Mouse (Mus musculus) megakaryocyte-erythroid progenitor cell, adult 5 weeks (primary cell): ENCODE results near the gene Defb11. TPM values are rescaled to one million over a fixed set of nuclear protein-coding genes. Genes with fewer than 3 reads are reported as not detected.

ENCODE experiments used
- polyA plus RNA-seq: library from polyadenylated mRNA; stranded (reverse); fragments of >175 nt; gene quantifications from 2 replicates; pipeline ENCODE4 v1.2.3, GENCODE M21; 2012

The Defb11 gene
- not detected in 2 replicates for polyA plus RNA-seq

GRCm38 (mm10) chr8:21906290-21906689 is at the start of gene Defb11:
TSS of gene Defb11 (minus strand) at chr8:21906412.

DNA sequence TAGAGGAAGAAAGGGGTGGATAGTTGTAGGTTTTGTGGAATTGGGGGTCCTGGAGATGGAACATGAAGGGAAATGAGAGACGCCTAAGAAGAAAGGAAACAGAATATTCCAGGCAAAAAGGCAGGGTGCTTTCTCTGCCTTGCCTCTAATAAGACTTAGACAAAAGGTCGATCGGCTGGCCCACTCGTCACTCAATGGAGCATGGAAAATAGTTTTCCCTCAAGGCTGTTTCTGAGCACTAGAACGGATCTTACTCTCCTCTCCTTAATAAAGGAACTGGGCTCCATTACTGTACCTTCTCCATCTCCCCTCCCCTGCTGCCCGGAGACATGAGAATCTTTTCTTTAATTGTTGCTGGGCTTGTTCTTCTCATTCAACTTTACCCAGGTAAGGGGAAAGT is 40.2 kb upstream of the Defb11 start, which contains the start of gene Defb13:
Gene Defb13 (plus strand): TSS at position 301 of the 400 bp plus-strand sequence.

DNA sequence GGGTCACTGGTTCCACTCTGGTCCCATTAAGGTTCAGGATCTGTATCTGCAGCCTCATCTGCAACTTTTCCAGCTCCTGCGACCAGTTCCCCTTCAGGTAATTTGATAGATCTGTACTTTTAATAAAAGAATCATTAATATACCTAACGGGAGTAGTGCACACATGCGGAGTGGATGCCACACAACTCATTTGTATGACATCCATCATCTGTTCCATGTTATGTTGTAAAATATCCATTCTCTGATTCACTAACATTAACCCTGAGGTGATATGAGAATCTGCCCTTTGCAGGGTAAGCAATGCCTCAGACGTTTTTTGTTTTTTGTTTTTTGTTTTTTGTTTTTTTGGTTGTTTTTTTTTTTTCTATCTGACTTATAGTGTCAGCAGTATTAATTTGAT is 31.8 kb upstream of the Defb11 start, which contains the start of gene Defb35:
Gene Defb35 (plus strand): TSS at position 301 of the 400 bp plus-strand sequence.

DNA sequence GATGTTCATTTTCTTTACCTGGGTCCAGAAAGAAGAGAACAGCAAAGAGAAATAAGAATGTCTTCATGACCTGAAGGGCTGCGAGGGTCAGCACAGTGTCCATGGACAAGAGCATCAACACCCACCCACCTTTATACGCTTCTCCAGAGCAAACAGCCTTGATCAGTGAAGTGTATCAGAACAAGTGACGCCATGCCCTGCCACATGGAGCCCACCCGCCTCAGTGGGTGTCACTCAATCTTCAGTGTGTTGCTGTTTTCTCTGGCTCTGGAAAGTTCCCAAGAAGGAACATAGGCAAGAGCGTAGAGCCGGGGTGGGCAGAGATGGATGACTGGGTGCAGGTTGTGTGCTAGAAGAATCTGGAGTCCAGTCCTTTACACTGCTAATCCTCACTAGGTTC is 26.4 kb upstream of the Defb11 start, which contains the start of gene Defb15:
Gene Defb15 (minus strand): TSS at position 101 of the 400 bp plus-strand sequence.

DNA sequence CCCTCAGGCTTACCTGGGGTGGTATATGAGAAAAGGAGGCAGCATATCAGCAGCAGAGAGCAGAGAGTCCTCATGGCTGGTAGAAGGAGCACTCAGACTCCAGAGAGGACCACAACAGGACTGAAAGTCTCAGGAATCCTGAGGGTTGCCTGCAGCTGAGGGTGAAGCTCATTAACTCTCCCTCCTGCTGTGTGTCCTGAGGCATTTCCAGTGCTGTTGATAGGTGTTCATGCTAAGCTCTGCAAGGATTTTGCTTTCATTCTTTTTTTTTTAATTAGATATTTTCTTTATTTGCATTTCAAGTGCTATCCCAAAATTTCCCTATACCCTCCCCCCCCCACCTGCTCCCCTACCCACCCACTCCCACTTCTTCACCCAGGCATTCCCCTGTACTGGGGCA is 20.9 kb downstream of the Defb11 start, which contains the start of gene Defb9:
Gene Defb9 (minus strand): TSS at position 101 of the 400 bp plus-strand sequence.

DNA sequence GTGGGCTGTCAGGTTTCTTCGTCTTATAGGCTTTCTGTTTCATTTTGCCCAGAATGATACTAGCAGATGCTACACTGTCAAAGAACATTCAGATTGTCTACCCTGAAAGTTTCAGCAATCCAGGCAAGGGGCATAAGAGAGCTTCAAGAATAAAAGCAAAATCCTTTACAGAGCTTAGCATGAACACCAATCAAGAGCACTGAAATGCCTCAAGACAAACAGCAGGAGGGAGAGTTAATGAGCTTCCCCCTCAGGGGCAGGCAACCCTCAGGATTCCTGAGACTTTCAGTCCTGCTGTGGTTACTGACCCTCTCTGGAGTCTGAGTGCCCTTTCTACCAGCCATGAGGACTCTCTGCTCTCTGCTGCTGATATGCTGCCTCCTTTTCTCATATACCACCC is 47.6 kb downstream of the Defb11 start, which contains the start of gene Defb10:
Gene Defb10 (plus strand): TSS at position 316 of the 400 bp plus-strand sequence.

Other genes starting within 250 kb of the Defb11 start
- not detected in 2 replicates for gene Defa34, start 240.6 kb downstream of the Defb11 start, polyA plus RNA-seq
- gene AY761184, start 202.8 kb downstream of the Defb11 start, polyA plus RNA-seq: not detected in 2 replicates
- not detected in 2 replicates for gene Defa24, start 171.9 kb downstream of the Defb11 start, polyA plus RNA-seq
- not detected in 2 replicates for gene Defb50, start 82.9 kb downstream of the Defb11 start, polyA plus RNA-seq
- gene Defb2, start 66.5 kb downstream of the Defb11 start, polyA plus RNA-seq: not detected in 2 replicates
- not detected in 2 replicates for gene Defb10, start 47.5 kb downstream of the Defb11 start, polyA plus RNA-seq
- gene Defb9, start 21.0 kb downstream of the Defb11 start, polyA plus RNA-seq: not detected in 2 replicates
- not detected in 2 replicates for gene Defb15, start 26.3 kb upstream of the Defb11 start, polyA plus RNA-seq
- not detected in 2 replicates for gene Defb35, start 31.9 kb upstream of the Defb11 start, polyA plus RNA-seq
- gene Defb13, start 40.4 kb upstream of the Defb11 start, polyA plus RNA-seq: not detected in 2 replicates
- gene Fam90a1a, start 52.3 kb upstream of the Defb11 start, polyA plus RNA-seq: not detected in 2 replicates
- not detected in 2 replicates for gene Ccdc70, start 63.4 kb upstream of the Defb11 start, polyA plus RNA-seq
- 3.3 and 3.8 TPM in 2 replicates for gene Atp7b, start 153.9 kb upstream of the Defb11 start, polyA plus RNA-seq
- 0.33 and 0.53 TPM in 2 replicates for gene Alg11, start 154.3 kb upstream of the Defb11 start, polyA plus RNA-seq
- gene Nek5, start 218.6 kb upstream of the Defb11 start, polyA plus RNA-seq: not detected in 2 replicates